Mouse (Mus musculus) R1 (cell line): ENCODE data around the gene Espn.
A peak's percentile ranks its signal among the peaks of the same experiment; 100 is the strongest.

Experiments used
- DNase-seq: peaks from one replicate; pipeline ENCODE4 v3.0.0-alpha.2; 2018; ENCODE audit warnings: low read depth, low spot score

Espn gene

GRCm38 (mm10) chr4:152097911-152098799, 54.0 kb downstream of the Espn start:
- peak; percentile 98 for DNase-seq

DNA sequence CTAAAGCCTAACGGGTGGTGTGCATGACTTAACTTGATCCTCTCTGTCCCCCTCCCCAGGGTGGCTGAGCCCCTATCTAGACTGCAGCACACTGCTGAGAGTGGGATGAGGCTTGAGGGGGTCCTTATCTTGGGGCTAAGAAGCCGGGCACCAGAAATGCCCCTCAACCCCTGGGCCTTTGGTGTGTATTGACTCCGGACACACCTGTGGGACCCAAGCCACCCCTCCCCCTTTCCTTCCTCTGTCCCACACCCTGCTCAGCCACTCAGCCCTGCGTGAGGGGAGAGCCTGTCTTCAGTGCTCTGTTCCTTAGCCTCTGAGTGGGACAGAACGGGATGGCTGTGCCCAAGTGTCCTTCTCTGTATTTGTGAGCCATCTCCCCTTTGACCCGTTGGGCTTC, 55.2 kb downstream of the Espn start:
- DNase-seq = peak; percentile 65

GRCm38 (mm10) chr4:152095937-152096910, 55.9 kb downstream of the Espn start:
- DNase-seq = peak; percentile 78

- DNase-seq = no peak
Observed at GRCm38 (mm10) chr4:152094233-152094632, 57.9 kb downstream of the Espn start.

DNA sequence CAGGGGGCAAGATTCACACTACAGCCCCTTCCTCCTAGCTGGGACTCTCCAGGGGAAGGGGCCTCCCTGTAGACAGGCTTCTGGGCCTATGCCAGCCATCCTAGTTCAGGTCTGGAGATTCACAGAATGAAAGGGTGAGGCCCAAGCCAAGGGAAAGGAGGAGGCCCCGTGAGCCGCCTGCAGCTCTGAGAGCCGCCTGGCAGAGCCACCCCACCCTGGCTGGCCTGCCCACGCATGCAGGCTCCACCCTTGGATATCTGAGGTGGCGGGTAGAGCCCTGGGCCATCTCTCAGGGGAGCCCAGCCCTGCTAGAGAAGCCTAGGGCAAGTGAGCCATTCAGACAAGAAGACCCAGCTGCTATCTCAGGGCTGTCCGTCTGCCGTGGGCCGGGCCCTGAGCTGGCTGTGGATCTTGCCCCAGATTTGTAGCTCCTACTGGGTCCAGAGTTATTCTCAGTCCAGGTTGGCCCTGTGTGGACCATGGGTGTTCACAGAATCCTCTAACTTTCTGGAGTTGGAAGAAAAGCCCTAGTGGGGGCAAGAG, 59.3 kb downstream of the Espn start:
- DNase-seq = no peak

DNA sequence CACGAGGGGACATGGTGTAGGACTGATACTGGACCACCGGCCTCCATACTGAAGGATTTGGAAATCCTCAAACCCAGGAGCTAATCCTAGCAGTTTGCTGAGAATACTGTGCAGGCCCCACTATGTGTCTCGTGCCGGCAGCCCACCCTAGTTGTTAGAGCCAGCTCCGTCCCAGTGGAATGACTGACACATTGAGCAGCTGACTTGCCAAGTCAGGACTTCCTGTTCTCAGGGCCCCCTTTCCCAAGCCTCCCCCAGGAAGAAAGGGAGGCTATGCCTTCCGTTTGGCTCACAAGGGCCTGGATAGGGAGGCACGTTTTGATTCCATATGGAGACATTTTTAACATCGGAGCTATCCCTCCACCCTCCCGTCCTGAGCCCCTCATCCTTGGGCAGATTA, 62.0 kb downstream of the Espn start:
- no peak for DNase-seq

GRCm38 (mm10) chr4:152088556-152089120, 63.5 kb downstream of the Espn start:
- DNase-seq = no peak

DNA sequence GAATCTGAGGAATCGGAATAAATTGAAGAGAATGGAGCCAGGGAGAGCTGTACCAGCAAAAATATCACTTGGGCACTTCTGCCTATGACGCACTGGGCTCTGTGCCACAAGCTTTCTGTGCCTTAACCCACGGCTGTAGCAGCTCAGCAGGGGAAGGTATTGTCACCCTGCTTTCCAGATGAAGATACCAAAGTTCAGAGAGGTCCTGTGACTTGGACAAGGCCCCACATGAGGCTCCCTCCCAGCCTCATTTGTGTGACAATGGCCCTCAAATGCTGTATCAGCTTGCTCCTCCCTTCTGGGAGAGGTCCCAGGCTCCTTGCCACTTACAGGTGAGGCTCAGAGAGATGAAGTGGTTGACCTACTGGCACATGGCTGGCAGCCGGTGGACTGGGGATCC, 64.0 kb downstream of the Espn start:
- peak; percentile 81 for DNase-seq

DNA sequence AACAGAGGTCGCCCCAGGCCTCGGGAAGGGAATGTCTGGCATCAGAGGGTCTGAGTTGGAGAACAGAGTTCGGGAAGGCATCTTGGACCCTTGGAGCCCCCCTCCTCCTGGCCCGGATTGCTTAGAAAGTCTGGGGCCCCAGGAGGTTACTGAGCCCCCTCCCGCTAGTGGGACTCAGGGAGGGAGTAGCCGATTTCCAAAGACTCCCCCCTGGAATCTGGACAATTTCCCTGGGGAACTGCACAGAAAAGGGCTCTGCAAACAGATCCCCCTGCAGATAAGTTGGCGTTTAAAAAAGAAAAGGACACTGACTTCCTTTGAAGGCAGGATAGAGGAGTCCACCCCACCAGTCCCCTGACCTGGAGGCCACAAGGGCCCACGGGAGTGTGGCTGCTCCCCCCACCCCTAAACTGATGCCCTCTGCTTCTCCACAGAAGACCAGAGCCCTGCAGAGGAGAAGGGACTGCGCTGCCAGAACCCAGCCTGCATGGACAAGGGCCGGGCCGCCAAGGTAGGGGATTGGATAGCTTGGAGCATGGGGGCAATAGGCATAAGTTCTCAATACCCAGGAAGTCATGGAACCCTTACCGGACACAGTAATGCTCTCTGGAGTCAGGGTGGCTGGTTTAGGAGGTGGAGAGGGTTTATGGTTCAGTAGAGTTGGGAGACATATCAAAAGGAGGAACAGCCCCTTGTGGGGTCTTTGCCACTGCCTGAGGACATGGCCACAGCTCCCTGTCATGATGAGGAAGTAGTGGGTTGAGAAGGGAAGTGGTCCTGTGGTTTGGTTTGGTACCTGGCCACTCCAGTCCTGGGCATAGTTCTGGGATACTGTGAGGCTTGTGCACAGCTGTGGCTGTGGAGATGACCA, 64.7 kb downstream of the Espn start:
- no peak for DNase-seq

DNA sequence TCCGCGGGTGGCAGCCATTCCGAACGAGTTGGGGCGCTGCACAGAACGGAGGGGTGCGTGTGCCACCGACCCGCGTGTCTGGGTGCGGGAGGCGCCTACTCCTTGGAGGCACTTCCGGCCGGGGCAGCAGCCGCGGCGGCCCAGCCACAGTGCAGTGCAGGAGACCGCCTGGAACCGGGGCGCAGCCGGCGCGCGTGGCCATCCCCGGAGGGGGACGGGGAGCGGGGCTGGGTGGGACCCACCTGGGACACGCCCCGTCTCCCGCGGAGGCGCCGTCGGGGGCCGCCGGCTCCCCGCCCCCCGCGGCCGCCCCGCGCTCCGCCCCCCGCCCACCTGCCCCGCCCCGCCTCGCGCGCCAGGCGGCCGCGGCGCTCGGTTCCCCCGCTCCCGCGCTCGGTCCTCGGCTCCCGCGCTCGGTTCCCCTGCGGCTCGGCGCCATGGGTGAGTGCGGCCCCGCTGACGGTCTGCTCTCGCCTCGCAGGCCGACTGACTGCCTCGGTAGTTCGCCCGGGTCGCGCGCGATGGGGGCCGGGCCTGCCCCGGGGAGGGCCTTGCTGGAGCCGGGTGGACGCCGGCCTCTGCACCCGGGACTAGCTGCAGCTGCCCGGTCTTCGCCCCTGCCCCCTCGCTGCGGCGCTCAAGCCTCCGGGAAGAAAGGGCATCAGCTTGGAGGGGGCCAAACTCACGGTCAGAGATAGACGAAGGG, 65.5 kb downstream of the Espn start:
- DNase-seq = peak; percentile 44

- no peak for DNase-seq
Observed at GRCm38 (mm10) chr4:152084616-152085015, 67.6 kb downstream of the Espn start.

DNA sequence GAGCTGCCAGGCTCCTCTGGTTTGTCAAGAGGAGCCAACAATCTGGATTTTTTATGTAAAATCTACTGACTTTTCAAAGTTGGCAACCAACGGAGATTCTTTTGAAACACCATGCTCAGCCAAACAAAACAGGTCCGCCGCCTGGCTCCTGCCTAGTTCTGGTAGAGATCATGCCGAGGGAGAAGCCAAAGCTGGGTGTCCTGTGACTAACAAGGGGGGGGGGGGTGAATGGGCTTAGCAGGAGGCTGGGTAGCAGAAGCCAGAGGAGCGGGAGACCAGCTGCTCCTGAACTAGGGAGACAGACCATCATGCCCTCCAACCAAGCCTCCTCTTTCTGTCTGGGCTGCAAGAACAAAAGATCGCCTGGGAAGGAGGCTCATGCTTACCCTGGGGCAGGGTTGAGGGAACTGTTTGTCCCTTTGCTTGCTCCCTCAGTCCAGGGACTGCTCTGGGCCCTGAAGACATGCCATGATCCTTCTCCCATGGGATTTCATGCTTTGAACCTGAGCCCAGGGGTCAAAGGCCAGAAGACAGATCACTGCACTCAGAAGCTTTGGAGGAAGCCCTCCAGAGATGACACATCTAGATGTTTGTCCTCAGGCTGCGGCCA, 68.5 kb downstream of the Espn start:
- DNase-seq = no peak

DNA sequence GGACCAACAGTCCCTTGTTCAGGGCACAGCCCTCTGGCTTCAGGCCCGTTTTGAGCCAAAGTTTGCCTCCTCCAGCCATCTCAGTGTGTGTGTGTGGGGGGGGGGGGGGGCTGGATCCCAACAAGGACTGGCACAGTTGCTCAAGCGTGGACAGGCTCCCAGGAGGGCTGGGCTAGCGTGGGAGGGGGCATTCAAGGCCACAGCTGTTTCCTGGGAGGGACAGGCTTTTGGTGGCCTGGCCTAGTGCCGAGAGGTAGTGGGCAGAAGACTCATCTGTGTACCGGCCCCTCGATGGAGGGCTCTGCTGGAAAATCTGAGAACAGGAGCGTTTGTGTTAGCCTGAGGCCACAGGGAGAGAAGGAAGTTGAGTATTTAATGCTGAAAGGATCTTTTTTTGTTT, 72.2 kb downstream of the Espn start:
- DNase-seq = no peak

GRCm38 (mm10) chr4:152079261-152079660, 72.9 kb downstream of the Espn start:
- DNase-seq = peak; percentile 82

- DNase-seq = no peak
Observed at GRCm38 (mm10) chr4:152078105-152078530, 74.1 kb downstream of the Espn start.

DNA sequence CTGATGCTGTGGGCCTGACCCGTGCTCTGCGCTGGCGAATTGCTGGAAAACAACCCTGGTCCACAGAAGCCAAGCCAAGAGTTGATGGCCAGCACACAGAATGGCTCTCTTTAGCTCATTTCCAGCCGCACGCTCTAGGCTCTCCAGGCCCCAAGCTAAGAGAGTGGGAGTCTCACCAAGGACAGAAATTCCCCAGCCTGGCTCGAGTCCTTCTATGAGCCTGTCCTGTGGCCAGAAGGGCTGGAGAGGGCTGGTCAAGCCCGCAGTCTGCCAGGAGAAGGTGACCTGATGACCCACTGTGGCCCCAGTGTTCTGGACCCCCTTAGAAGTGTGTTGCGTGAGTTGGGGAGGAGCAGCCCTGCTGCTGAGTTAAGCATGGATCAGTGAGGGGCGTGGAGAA, 75.0 kb downstream of the Espn start:
- DNase-seq = no peak

- peak; percentile 66 for DNase-seq
Observed at GRCm38 (mm10) chr4:152074548-152074947, 77.6 kb downstream of the Espn start.

DNA sequence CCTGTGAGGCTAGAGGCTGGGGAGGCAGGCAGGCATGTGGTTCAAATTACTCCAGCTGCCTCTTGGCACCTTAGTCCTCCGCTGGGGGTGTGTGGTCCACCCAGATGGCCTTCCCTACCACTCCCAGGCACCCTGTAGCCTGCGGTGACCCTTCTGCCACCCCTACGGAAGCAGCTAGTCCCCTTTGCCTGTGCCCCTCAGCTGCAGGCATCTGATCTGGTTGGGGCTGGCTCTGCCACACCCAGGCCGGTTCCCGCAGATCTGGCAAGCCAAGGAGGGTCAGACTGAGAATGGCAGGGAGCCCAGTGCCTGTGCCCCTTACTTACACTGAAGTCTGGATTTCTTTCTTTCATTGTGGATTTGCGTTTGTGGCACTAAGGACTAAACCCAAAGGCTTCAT, 78.5 kb downstream of the Espn start:
- no peak for DNase-seq

GRCm38 (mm10) chr4:152072655-152073054, 79.5 kb downstream of the Espn start:
- DNase-seq = no peak
